Mouse (Mus musculus): ENCODE results near the gene Iqce. TPM values are rescaled to one million over a fixed set of nuclear protein-coding genes. Genes with fewer than 3 reads are reported as not detected.
"Not testable (repeated sequence)": the region's sequence is repeated elsewhere in the genome, so short reads cannot be mapped to it uniquely, and the experiment has no call there.

Iqce gene
- polyA plus RNA-seq, 1 experiment from 2014 or later: 29.4 TPM

DNA sequence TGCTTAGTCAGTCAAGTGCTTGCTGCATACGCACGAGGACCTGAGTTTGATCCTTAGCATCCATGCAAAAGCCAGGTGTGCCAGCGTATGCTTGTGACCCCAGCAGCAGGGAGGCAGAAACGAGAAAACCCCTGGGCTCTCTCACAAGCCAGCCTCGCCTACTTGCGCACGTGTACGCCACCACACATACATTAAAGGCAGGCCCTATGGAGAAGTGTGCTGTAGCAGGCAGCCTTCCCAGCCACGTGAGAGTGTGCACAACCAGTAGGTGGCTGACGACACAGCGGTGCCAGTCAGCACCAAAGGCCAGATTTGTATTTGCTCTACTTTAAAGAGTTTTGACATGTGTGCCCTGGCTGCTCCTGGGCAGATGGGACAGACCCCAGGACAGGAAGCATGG lies 26.5 kb downstream of the Iqce start:
- ATAC-seq (ENCODE audit: low FRiP score, low read depth): no peak
- no peaks in the 10 kb centered on the region for H3K27me3 ChIP-seq
- H3K36me3 ChIP-seq: peaks cover 45% of the 10 kb centered on the region
- no peaks in the 10 kb centered on the region for H3K9me3 ChIP-seq
- no peak overlapping the region for H3K4me3 ChIP-seq
- H3K4me1 ChIP-seq (replicated peaks): 0 out of 2 replicates have a peak, but pooled peaks cover 3% of the 10 kb centered on the region
- no peak overlapping the region for H3K9ac ChIP-seq
- WGBS: 84% methylated on average over 11 of the region's 11 CpGs
- H3K4me2 ChIP-seq: no peak overlapping the region
- no peak overlapping the region; the same call in 1 of the 2 replicates for H3K27ac ChIP-seq (replicated peaks)

DNA sequence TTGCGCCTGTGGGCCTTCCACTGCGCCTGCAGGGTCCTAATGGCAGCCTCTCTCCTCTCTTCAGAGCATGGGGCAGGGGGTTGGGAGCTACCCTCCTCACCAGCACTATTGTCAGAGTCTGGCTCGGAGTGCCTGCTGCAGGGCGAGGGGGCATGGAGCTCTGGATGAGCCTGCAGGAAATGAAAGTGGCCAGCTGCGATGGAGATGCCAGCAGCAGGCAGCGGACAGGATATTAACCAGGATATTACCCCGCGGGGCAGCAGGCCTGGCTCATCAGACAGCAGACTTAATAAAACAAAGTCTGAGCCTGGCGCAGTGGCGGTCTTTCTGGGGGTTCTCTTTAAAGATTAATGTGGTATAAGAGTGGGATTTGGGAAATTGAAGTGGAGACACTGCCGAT lies 27.1 kb downstream of the Iqce start:
- Histone ChIP-seq H3K27me3 (no peaks in the 10 kb centered on the region), H3K9ac (no peak overlapping the region), H3K27ac (replicated peaks) (no peak overlapping the region; the same call in 1 of the 2 replicates), H3K36me3 (peaks cover 50% of the 10 kb centered on the region), H3K4me3 (no peak overlapping the region), H3K4me1 (replicated peaks) (0 out of 2 replicates have a peak, but pooled peaks cover 3% of the 10 kb centered on the region), H3K9me3 (no peaks in the 10 kb centered on the region), H3K4me2 (no peak overlapping the region)
- WGBS: 66% methylated on average over 11 of the region's 11 CpGs
- 0 out of 2 replicates have a peak, but pooled peaks have one; percentile 29 for ATAC-seq (ENCODE audit: low FRiP score, low read depth)

DNA sequence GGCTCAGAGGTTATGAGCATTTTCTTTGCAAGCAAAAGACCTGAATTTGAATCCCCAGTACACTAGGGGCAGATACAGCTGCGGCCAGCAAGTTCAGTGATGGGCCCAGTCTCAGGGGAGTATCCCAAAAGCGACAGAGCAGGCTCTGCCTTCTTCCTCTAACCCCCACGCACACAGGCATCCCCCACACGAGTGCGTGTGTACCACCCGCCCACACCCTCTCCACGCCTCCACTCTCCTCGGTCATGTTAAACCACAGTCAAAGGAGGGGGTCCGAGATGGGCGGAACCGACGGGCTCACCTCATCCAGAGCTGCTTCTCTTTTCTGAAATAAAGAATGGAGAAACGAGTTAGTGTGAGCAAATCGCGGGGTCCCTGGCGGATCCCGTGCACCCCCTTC lies 28.1 kb downstream of the Iqce start:
- no peak for ATAC-seq (ENCODE audit: low FRiP score, low read depth)
- WGBS: 86% methylated on average over 17 of the region's 17 CpGs
- Histone ChIP-seq H3K9ac (no peak overlapping the region), H3K4me1 (replicated peaks) (0 out of 2 replicates have a peak, but pooled peaks cover 3% of the 10 kb centered on the region), H3K9me3 (no peaks in the 10 kb centered on the region), H3K27ac (replicated peaks) (no peak overlapping the region), H3K27me3 (no peaks in the 10 kb centered on the region), H3K36me3 (peaks cover 59% of the 10 kb centered on the region), H3K4me2 (no peak overlapping the region), H3K4me3 (no peak overlapping the region)

DNA sequence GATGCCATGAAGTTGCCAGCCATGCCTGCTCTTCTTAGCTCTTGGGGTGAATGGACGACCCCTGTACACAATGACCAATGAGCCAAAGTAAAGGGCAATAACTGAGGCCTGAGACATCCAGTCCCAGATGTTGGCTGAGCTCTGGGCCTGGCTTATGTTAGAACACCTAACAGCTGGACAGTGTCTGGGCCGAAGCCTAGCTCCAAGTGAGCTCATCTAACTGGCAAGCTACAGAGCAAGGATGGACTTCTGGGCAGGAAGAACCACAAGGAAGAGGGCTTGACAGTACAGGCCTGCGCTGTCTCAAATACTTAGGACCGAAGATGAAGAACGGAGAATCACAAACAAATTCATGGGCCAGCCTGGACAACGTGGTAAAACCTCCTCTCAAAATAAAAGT lies 29.6 kb downstream of the Iqce start:
- H3K4me2 ChIP-seq; H3K9me3 ChIP-seq; H3K4me1 ChIP-seq (replicated peaks); H3K27ac ChIP-seq (replicated peaks); H3K4me3 ChIP-seq; H3K9ac ChIP-seq; H3K27me3 ChIP-seq; ATAC-seq (ENCODE audit: low FRiP score, low read depth): not testable (repeated sequence)
- WGBS: 94% methylated on average over 6 of the region's 6 CpGs
- H3K36me3 ChIP-seq: peaks cover 54% of the 10 kb centered on the region

DNA sequence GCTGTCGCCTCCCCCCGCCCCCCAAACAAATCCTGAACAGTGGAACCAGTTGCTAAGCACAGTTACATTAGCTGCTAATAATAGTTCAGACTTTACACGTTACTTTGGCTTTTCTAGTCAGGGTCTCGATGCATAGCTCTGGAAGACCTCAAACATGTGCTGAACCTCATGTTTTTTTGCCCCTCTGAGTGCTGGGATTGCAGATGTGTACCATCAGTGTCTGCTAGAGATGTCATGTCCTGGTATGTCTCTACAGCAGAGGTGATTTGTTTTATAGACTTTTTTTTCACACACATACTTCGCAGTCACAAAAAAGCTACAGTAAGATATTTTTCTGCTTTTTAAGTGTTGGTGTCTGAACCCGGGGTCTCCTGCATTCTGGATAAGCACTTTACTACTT lies 30.1 kb downstream of the Iqce start:
- H3K9me3 ChIP-seq: no peaks in the 10 kb centered on the region
- ATAC-seq (ENCODE audit: low FRiP score, low read depth): no peak
- H3K4me3 ChIP-seq: no peak overlapping the region
- no peak overlapping the region for H3K9ac ChIP-seq
- H3K4me2 ChIP-seq: no peak overlapping the region
- WGBS: 92% methylated on average over 6 of the region's 6 CpGs
- H3K36me3 ChIP-seq: peaks cover 50% of the 10 kb centered on the region
- H3K27ac ChIP-seq (replicated peaks): no peak overlapping the region
- no peaks in the 10 kb centered on the region for H3K27me3 ChIP-seq
- H3K4me1 ChIP-seq (replicated peaks): 0 out of 2 replicates have a peak, but pooled peaks cover 3% of the 10 kb centered on the region

DNA sequence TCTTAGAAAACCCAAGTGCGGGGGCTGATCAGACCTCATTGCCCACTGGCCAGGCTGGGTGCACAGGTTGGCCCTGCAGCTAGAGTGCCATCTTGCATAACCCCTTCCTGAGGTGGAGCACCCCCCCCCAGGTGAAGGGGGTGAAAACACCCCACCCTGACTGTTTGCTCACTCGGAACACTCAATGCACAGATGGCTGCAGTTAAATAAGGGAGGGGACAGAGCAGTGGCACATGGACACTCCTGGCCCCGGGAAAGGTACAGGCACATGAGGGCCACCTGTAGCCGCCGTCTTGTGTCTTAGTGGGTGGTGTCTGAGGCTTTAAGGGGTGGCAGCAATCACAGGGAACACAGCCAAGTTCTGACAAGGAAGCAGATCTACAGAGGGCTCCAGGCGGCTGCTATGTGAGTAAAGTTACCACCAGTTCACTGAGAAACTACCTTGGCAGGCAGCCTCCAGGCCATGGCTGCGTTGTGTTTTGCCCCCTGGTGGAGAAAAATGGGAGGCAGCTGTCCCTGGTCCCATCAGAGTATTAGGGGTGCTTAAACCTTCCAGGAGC lies 38.5 kb downstream of the Iqce start:
- Histone ChIP-seq H3K4me3 (no peak overlapping the region), H3K27ac (replicated peaks) (no peak overlapping the region), H3K36me3 (peaks cover 10% of the 10 kb centered on the region), H3K27me3 (no peaks in the 10 kb centered on the region), H3K9me3 (no peaks in the 10 kb centered on the region), H3K4me1 (replicated peaks) (peaks cover 44% of the 10 kb centered on the region), H3K4me2 (no peak overlapping the region), H3K9ac (no peak overlapping the region)
- 59% methylated on average over 7 of the region's 7 CpGs for WGBS
- ATAC-seq (ENCODE audit: low FRiP score, low read depth): no peak

DNA sequence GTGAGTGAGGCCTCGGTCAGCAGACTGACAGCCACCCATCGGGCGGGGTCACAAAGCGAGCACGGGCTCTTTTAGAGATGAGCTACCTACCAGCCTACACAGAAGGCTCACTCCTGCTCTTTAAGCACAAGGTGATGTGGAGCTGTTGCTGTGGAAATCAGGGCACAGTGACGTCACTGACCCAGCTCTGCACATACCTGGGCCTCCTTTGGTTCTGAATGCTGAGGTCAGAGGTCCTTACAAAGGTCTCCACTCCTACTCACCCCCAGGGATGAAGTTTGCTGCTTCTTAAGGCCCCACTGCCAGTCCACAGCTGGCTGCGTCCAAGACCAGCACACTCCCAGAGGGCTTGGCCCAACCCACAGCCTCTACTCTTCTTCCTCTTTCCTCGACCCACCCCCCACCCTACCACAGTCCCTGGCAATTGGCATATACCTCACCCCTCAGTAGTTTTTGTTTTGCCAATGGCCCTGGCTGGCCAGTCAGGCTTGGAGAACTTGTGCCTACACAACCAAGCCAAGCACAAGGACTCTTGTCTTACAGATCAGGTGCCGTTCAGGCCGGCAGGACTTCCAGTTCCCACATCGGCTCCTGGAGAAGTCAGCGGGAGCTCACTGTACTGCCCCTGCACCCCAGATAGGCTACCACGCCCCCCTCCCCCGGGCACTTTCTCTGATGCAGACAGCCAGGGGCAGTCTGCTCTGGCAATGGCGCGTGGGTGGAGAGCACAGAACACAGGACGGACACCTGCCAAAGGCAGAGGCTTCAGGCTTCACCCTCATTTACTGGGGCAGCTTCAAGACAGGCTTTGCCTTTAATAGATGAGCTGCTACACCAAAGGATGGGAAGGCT lies 39.2 kb downstream of the Iqce start:
- H3K36me3 ChIP-seq: peaks cover 8% of the 10 kb centered on the region; the same call in 1 of the 2 replicates
- H3K9me3 ChIP-seq: no peaks in the 10 kb centered on the region
- no peak overlapping the region for H3K9ac ChIP-seq
- H3K27ac ChIP-seq (replicated peaks): no peak overlapping the region
- H3K27me3 ChIP-seq: no peaks in the 10 kb centered on the region
- peaks cover 44% of the 10 kb centered on the region for H3K4me1 ChIP-seq (replicated peaks)
- ATAC-seq (ENCODE audit: low FRiP score, low read depth): no peak
- no peak overlapping the region for H3K4me3 ChIP-seq
- no peak overlapping the region for H3K4me2 ChIP-seq
- WGBS: 65% methylated on average over 17 of the region's 17 CpGs

DNA sequence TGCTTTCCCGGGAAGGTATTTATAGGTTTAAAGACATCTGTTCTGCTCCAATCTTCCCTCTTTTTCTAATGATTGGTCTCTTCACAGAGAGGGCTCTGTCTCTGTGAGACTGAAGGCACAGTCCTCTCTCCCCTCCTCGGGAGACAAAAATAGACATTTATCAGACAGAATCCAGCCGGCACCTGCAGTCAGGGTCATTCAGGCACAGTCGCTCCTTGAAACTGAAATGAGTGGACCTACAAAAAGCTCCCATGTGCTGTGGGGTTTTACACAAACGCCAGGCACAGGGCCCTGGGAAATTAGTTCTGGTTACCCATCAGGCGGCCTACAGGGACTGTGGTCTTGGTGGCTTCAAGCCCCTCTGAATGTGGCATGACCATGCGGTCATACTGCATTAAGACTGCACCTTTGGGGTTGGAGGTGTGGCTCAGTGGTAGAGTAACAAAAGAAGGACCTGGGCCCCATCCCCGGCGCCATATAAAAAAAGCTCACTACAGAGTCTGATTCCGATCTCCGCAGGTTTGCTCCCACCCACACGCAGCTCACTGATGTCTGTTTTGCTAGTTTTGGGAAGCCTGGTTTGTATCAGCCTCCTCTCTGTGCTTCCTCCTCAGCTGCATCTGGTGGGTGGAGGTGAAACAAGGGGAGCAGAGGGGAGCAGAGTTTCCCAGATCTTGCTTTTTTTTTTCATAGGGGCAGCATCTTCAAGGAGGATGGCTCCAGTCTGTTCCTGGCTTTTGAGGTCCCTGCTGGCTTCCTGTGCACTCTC lies 40.1 kb downstream of the Iqce start:
- no peaks in the 10 kb centered on the region for H3K27me3 ChIP-seq
- no peak overlapping the region for H3K27ac ChIP-seq (replicated peaks)
- peaks cover 8% of the 10 kb centered on the region; the same call in 1 of the 2 replicates for H3K36me3 ChIP-seq
- ATAC-seq (ENCODE audit: low FRiP score, low read depth): no peak
- H3K4me3 ChIP-seq: no peak overlapping the region
- no peak overlapping the region for H3K4me2 ChIP-seq
- WGBS: 61% methylated on average over 12 of the region's 12 CpGs
- no peak overlapping the region for H3K9ac ChIP-seq
- no peaks in the 10 kb centered on the region for H3K9me3 ChIP-seq
- peaks cover 44% of the 10 kb centered on the region for H3K4me1 ChIP-seq (replicated peaks)

DNA sequence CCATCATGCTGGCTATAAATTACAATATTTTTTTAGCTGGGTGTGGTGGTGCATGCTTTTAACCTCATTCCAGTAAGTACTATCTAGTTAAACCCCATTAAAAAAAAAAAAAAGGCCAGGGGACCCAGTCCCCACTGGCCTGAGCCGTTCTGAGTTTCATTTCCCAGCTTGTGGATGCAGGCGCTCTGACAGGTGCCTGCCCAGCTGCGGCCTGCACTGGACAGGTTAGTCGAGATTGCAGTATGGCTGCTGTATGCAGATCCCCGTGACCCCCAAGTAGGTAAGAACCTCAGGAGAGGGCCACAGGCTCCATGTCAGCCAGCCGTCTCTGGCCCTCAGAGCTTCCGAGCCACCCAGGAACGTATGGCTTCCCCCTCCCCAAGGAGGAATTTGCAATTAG lies 40.8 kb downstream of the Iqce start:
- no peaks in the 10 kb centered on the region for H3K9me3 ChIP-seq
- no peak for ATAC-seq (ENCODE audit: low FRiP score, low read depth)
- peaks cover 8% of the 10 kb centered on the region; the same call in 1 of the 2 replicates for H3K36me3 ChIP-seq
- H3K27ac ChIP-seq (replicated peaks): no peak overlapping the region
- no peak overlapping the region for H3K9ac ChIP-seq
- no peak overlapping the region for H3K4me3 ChIP-seq
- H3K4me2 ChIP-seq: no peak overlapping the region
- 70% methylated on average over 8 of the region's 8 CpGs for WGBS
- no peaks in the 10 kb centered on the region for H3K27me3 ChIP-seq
- H3K4me1 ChIP-seq (replicated peaks): peaks cover 44% of the 10 kb centered on the region

DNA sequence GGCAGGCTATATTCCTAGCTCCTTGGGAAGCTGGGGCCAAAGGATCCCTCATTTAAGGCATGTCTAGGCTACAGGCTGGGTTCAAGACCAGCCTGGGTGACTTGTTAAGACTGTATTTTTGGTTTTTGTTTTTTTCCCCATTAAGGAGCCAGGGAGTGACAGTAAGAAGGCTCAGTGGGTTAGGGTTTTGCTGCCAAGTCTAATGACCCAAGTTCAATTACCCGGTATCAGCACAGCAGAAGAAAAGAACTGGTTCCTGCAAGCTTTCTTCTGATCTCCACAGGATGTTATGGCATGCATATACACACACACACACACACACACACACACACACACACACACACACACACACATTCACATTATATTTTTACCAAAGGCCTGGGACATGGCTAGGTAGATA lies 41.8 kb downstream of the Iqce start:
- Histone ChIP-seq H3K27ac (replicated peaks) (peak overlapping the region; percentile 79), H3K4me1 (replicated peaks) (peaks cover 44% of the 10 kb centered on the region), H3K36me3 (peaks cover 4% of the 10 kb centered on the region; the same call in 1 of the 2 replicates), H3K27me3 (no peaks in the 10 kb centered on the region), H3K9ac (no peak overlapping the region), H3K4me2 (no peak overlapping the region), H3K9me3 (no peaks in the 10 kb centered on the region), H3K4me3 (no peak overlapping the region)
- WGBS: 50% methylated on average over 1 of the region's 1 CpGs
- ATAC-seq (ENCODE audit: low FRiP score, low read depth): no peak

DNA sequence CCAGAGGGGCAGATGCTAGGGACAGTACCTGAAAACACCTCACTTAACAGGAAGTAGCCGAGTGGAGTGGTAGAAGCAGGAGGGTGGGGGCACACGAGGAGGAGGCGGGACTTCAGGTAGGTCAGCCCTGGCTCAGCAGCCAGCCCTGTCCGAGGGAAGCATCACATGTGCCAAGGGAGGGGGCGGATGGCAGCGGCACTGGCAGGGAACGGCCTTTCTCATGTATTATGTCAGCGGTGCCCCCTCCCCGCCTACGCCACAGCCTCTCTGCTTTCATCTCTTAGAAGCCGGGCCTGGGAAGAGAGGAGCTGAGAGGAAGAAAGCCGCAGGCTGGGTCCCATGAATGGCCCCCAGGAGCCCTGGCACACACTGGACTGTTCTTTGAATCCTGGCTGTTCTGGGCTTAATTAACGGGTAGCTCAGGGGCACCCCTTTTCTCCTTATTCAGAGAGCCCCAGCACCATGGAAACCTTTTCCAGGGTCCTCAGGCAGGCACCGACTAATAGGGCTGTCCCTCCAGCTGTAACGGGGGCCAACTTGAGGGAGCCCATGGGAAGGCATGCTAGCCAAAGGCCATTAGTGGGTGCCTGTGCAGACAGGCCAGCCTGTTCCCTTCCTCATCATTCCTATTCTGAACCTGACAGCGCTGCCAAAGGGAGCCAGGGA lies 42.4 kb downstream of the Iqce start:
- Histone ChIP-seq H3K27me3 (no peaks in the 10 kb centered on the region), H3K9ac (no peak overlapping the region), H3K4me3 (no peak overlapping the region), H3K9me3 (no peaks in the 10 kb centered on the region), H3K4me1 (replicated peaks) (peaks cover 44% of the 10 kb centered on the region), H3K4me2 (0 out of 2 replicates have a peak overlapping the region, but pooled peaks have one; percentile 5), H3K36me3 (no peaks in the 10 kb centered on the region), H3K27ac (replicated peaks) (peak overlapping the region; percentile 79)
- 17% methylated on average over 16 of the region's 16 CpGs for WGBS
- peak; percentile 89 for ATAC-seq (ENCODE audit: low FRiP score, low read depth)

All from hindbrain, embryonic 15.5 days (tissue).